Mouse (Mus musculus) limb, embryonic 14.5 days (tissue): ENCODE data around the gene Srd5a2. TPM values are rescaled to one million over a fixed set of nuclear protein-coding genes. Genes with fewer than 3 reads are reported as not detected.

ENCODE experiments used
- ATAC-seq: fragments of 200-750 bp; cut with Nextera tagmentation; 2 replicates; pipeline ENCODE4 v1.8.0; 2017; ENCODE audit warnings: low read depth, moderate number of reproducible peaks, moderate TSS enrichment; ENCODE audit not compliant: low FRiP score
- DNase-seq: peaks from one replicate; pipeline ENCODE4 v3.0.0-alpha.2; 2015; ENCODE audit warnings: low spot score
- H3K27ac ChIP-seq: fragments of 300-500 bp; sonication (generic); replicated peaks from 2 replicates; pipeline ENCODE4 v1.5.1; 2014; ENCODE audit warnings: low read depth, mild to moderate bottlenecking, low read length, moderate library complexity, mixed read lengths
- H3K27me3 ChIP-seq: fragments of 300-500 bp; sonication (generic); 2 replicates; pipeline ENCODE4 v1.6.1; 2014; ENCODE audit warnings: low read length, mixed read lengths; ENCODE audit not compliant: control insufficient read depth, insufficient read depth
- H3K36me3 ChIP-seq: fragments of 300-500 bp; sonication (generic); 2 replicates; pipeline ENCODE4 v1.6.1; 2014; ENCODE audit warnings: mild to moderate bottlenecking, low read length, moderate library complexity, mixed read lengths; ENCODE audit not compliant: control insufficient read depth, insufficient read depth
- H3K4me1 ChIP-seq: fragments of 300-500 bp; sonication (generic); 2 replicates; pipeline ENCODE4 v1.6.1; 2014; ENCODE audit warnings: antibody characterized with exemption, low read length, mixed read lengths; ENCODE audit not compliant: control insufficient read depth, insufficient read depth
- H3K4me2 ChIP-seq: fragments of 300-500 bp; sonication (generic); replicated peaks from 2 replicates; pipeline ENCODE4 v1.6.1; 2014; ENCODE audit warnings: low read depth, mild to moderate bottlenecking, low read length, moderate library complexity; ENCODE audit not compliant: severe bottlenecking
- H3K4me3 ChIP-seq: fragments of 300-500 bp; sonication (generic); replicated peaks from 2 replicates; pipeline ENCODE4 v1.5.1; 2014; ENCODE audit warnings: low read length
- H3K9ac ChIP-seq: fragments of 300-500 bp; sonication (generic); 2 replicates; pipeline ENCODE4 v1.6.1; 2014; ENCODE audit warnings: mild to moderate bottlenecking, low read depth, low read length, moderate library complexity; ENCODE audit not compliant: severe bottlenecking
- H3K9me3 ChIP-seq: fragments of 300-500 bp; sonication (generic); 2 replicates; pipeline ENCODE4 v1.6.1; 2016; ENCODE audit warnings: low read length; ENCODE audit not compliant: control insufficient read depth
- POLR2A ChIP-seq: fragments of 200-500 bp; IDR thresholded peaks from 2 replicates; pipeline ENCODE4 v1.8.0; 2012; ENCODE audit warnings: inconsistent platforms, mild to moderate bottlenecking, moderate library complexity, borderline replicate concordance; ENCODE audit not compliant: insufficient read depth, insufficient read length; ENCODE audit errors: extremely low read depth
- WGBS: fragments of 180-500 bp; shearing (Covaris S2); extraction: QIAGEN DNeasy Blood & Tissue Kit; methylation state at CpG from one replicate; pipeline ENCODE4 v1.1.7; 2014; 5-methylcytosine and 5-hydroxymethylcytosine counted together
- polyA plus RNA-seq, 2 experiments: library from polyadenylated mRNA; depleted of rRNA in 1 of 2; stranded (reverse) in 1 of 2; unstranded in 1 of 2; fragments of >200 nt; fragmentation: Nextera tagmentation in 1 of 2; extraction: Ambion mirVana in 1 of 2; gene quantifications; 2 replicates each; pipeline versions ENCODE4 v1.2.1 to v1.2.3; 2012 to 2014

Gene Srd5a2
- polyA plus RNA-seq, 2 experiments, result 0.52 to 1.5 TPM

- DNase-seq, result peak; percentile 38
- no peak overlapping the region for H3K27ac ChIP-seq
- 53% methylated on average over 3 of the region's 3 CpGs for WGBS
- H3K4me3 ChIP-seq, result no peak overlapping the region
- no peak overlapping the region for H3K9ac ChIP-seq
- H3K27me3 ChIP-seq, result no peaks in the 10 kb centered on the region
- no peak for TF ChIP-seq POLR2A
- no peak for ATAC-seq
- H3K4me2 ChIP-seq, result no peak overlapping the region
- no peaks in the 10 kb centered on the region for H3K9me3 ChIP-seq
- no peaks in the 10 kb centered on the region for H3K36me3 ChIP-seq
- 0 out of 2 replicates have a peak, but pooled peaks cover 3% of the 10 kb centered on the region for H3K4me1 ChIP-seq
Measured at GRCm38 (mm10) chr17:73970361-73971027, 77.2 kb downstream of the Srd5a2 start.

Other genes with a start within 250 kb of the Srd5a2 start
- 4.6 and 4.8 TPM in 2 replicates for gene Ehd3, start 243.8 kb downstream of the Srd5a2 start, polyA plus RNA-seq (2012; rRNA removed)
- 2.8 and 3.5 TPM in 2 replicates for gene Ehd3, start 243.8 kb downstream of the Srd5a2 start, polyA plus RNA-seq (2014; fragmentation: Nextera tagmentation; extraction: Ambion mirVana)
- gene Xdh, start 97.7 kb downstream of the Srd5a2 start, polyA plus RNA-seq (2012; rRNA removed), result 0.72 and 1.5 TPM in 2 replicates
- 1.1 and 1.5 TPM in 2 replicates for gene Xdh, start 97.7 kb downstream of the Srd5a2 start, polyA plus RNA-seq (2014; fragmentation: Nextera tagmentation; extraction: Ambion mirVana)
- 73.6 and 75.0 TPM in 2 replicates for gene Memo1, start 247.6 kb upstream of the Srd5a2 start, polyA plus RNA-seq (2012; rRNA removed)
- 97.1 and 98.9 TPM in 2 replicates for gene Memo1, start 247.6 kb upstream of the Srd5a2 start, polyA plus RNA-seq (2014; fragmentation: Nextera tagmentation; extraction: Ambion mirVana)